Mouse (Mus musculus): ENCODE measurements around the gene Ccdc51.

DNA sequence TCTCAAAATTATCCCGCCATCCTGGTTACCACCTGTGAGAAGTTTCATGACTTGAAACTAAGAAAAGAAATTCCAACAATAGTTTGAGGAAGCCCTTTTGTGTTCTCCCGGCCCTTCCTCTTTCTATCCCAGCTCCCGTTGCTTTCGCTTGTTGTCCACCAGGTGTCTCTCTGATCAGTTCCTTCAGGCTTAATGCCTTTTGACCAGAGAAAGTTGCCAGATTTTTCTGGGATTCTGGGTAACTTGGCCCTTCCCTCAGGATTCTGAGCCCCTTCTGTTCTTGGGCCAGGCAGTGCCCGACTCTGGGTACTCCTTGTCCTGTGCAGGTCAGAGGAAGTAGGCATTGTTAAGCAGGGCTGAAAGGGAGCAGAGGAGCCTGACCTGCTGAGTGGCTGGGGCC is 5.7 kb downstream of the Ccdc51 start:
- TF ChIP-seq CTCF (IDR thresholded peaks at IDR 0.05; ENCODE audit: borderline replicate concordance, insufficient read depth, low read depth, low read length) (peak; percentile 39; the same call in 1 of the 2 replicates), POLR2A (IDR thresholded peaks at IDR 0.05; ENCODE audit: borderline replicate concordance, insufficient read depth, low read length) (no peak)
